Comparison of ENCODE assay signal across 9 mouse cellular contexts in genomic region chr4:104366894-104367740, GRCm38 (mm10).
DNase-seq lines count a peak whose midpoint lies in the region; ATAC-seq and TF ChIP-seq lines count a peak whose summit lies in the region.
"Had no signal": no experiment of that assay in that cellular context is flagged by ENCODE, and none has a peak within 500 bp of the region (broad histone marks: within the 10 kb centered on the region; RNA-seq: fewer than 3 reads in every experiment).

No protein-coding gene starts in this region.

- intact Hi-C loops in heart, postnatal 36 days (cut with DNase I) = no loop called here

- H3K4me3 ChIP-seq in forebrain, embryonic 12.5 days (replicated peaks) = peak overlapping the region; percentile 63
- H3K4me3 ChIP-seq in layer of hippocampus, adult 2 months = peak overlapping the region; percentile 81
- H3K4me3 ChIP-seq in liver, embryonic 16.5 days (ENCODE audit: low read depth, low read length) = peak overlapping the region; percentile 57

- peak overlapping the region; percentile 90 for H3K4me2 ChIP-seq in forebrain, embryonic 12.5 days
- H3K4me2 ChIP-seq in liver, embryonic 16.5 days (ENCODE audit: low read depth, low read length) = peak overlapping the region; percentile 62

- H3K27me3 ChIP-seq in forebrain, embryonic 12.5 days = peaks cover 16% of the 10 kb centered on the region
- peaks cover 42% of the 10 kb centered on the region for H3K27me3 ChIP-seq in liver, embryonic 16.5 days (ENCODE audit: control insufficient read depth, insufficient read depth, low read depth, low read length)

- no peaks in the 10 kb centered on the region for H3K36me3 ChIP-seq in forebrain, embryonic 12.5 days (replicated peaks)
- H3K36me3 ChIP-seq in liver, embryonic 16.5 days (ENCODE audit: control insufficient read depth, insufficient read depth) = no peaks in the 10 kb centered on the region
- H3K36me3 ChIP-seq: G1E had no signal

- no peaks in the 10 kb centered on the region for H3K9me3 ChIP-seq in forebrain, embryonic 12.5 days
- H3K9me3 ChIP-seq in liver, embryonic 16.5 days (replicated peaks; ENCODE audit: control insufficient read depth, low read length) = no peaks in the 10 kb centered on the region

- H3K27ac ChIP-seq in forebrain, embryonic 12.5 days = peak overlapping the region; percentile 90
- peak overlapping the region; percentile 97 for H3K27ac ChIP-seq in layer of hippocampus, adult 2 months
- no peak overlapping the region for H3K27ac ChIP-seq in liver, embryonic 16.5 days (ENCODE audit: low read length)

- TF ChIP-seq CTCF in layer of hippocampus, adult 2 months (conservative IDR thresholded peaks at IDR 0.05) = peak; percentile 70

- peak overlapping the region; percentile 81 for H3K9ac ChIP-seq in forebrain, embryonic 12.5 days
- H3K9ac ChIP-seq in liver, embryonic 16.5 days (ENCODE audit: low read depth, low read length) = no peak overlapping the region

- H3K4me1 ChIP-seq in forebrain, embryonic 12.5 days = peaks cover 24% of the 10 kb centered on the region
- H3K4me1 ChIP-seq in liver, embryonic 16.5 days (ENCODE audit: control insufficient read depth, low read depth, low read length) = no peaks in the 10 kb centered on the region

- peak; percentile 56 to 64 for DNase-seq in urinary bladder, adult 18-20 months (ENCODE audit: low spot score in 2 of 2)
- no peak for DNase-seq in urinary bladder, postnatal 10 days (ENCODE audit: low spot score)
- peak; percentile 23 to 26 for DNase-seq in heart, postnatal 36 days
- peak; percentile 84 to 87 for DNase-seq in layer of hippocampus, adult 2 months (ENCODE audit: low spot score in 2 of 2)
- DNase-seq in ovary, postnatal 36 days (ENCODE audit: low spot score) = peak; percentile 59

- WGBS in forebrain, embryonic 12.5 days = under 1% methylated on average over 78 of the region's 94 CpGs
- WGBS in liver, embryonic 16.5 days (ENCODE audit: insufficient replicate concordance) = 1% methylated on average over 61 of the region's 94 CpGs

- ATAC-seq in forebrain, embryonic 12.5 days (ENCODE audit: low FRiP score) = peak; percentile 83
- ATAC-seq in liver, embryonic 16.5 days (ENCODE audit: low read depth) = peak; percentile 85
- ATAC-seq in monocyte, adult 5-6 weeks (replicated peaks; ENCODE audit: insufficient number of reproducible peaks, low FRiP score, low TSS enrichment, poor library complexity, severe bottlenecking) = no peak
